Mouse (Mus musculus) brain, adult 2 months (tissue): ENCODE measurements around the gene Cass4.

Experiments
- DNase-seq: peaks from one replicate; pipeline ENCODE4 v3.0.0; 2011; ENCODE audit warnings: low read depth, low spot score

The Cass4 gene

DNA sequence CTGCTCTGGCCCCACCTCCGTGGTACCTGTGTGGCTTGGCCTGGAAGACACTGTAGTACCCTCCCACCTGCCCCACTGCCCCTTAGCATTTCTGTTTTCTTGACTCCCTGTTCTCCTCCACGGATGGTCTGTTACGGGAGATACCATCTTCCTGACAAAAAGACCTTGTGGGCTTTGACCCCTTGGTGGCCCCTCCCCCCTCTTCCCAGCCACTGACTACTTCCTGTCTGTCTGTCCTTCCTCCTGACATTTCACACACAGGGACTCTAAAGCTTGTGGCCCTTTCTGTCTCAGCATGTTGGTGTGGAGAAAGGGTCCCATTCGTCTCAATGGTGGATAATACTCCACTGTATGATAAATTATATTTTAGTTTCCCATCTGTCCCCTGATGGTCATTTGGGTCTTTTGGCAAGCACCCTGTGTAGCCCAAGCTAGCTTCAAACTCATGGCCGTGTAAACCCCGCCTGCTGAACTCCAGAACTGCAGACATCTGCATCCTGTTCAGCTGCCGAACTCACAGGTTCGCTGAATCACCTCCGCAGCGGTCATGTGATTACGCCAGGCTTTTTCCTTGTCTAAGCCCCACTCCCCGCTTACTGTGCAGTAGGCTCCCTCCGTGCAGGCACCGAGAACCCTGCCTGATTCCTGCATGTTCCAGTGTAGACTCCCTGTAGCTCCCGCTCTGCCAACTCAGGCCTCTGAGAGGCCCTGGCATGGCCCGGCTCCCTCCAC lies 88.2 kb downstream of the Cass4 start:
- no peak for DNase-seq
